In the genomic region with DNA sequence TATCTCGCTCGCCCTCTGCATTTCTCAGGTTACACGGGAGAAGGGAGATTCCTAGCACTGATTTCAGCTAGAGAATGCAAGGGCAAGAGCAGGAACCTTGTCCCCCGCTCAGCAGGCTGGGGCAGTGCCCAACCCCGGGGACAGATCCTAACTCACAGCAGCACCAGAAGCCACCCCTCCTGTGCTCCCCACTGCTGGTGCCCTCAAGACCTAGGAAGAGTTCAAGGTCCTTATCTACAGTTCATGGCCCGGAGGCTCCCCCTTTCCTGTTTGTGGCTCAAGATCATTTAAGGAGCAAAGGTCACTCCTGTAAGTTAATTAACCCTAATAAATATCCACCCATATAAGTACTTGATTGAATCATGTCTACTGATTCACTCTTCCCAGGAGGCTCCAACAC, we compare ENCODE assay signal across 15 mouse cellular contexts.
"Had no signal": no experiment of that assay in that cellular context is flagged by ENCODE, and none has a peak within 500 bp of the region (broad histone marks: within the 10 kb centered on the region; RNA-seq: fewer than 3 reads in every experiment).

No protein-coding gene starts in this region.

- H3K4me2 ChIP-seq: lung, embryonic 15.5 days; midbrain, embryonic 11.5 days; midbrain, embryonic 13.5 days; midbrain, embryonic 15.5 days; neural tube, embryonic 12.5 days had no signal

- H3K4me3 ChIP-seq: lung, embryonic 15.5 days; megakaryocyte, embryonic 14.5 days; midbrain, embryonic 13.5 days; midbrain, embryonic 15.5 days; neural tube, embryonic 12.5 days had no signal

- H3K9ac ChIP-seq: lung, embryonic 15.5 days; midbrain, embryonic 13.5 days; midbrain, embryonic 15.5 days; neural tube, embryonic 12.5 days had no signal

- ATAC-seq: lung, postnatal 0 days; midbrain, embryonic 13.5 days; midbrain, embryonic 15.5 days had no signal

- H3K27me3 ChIP-seq: lung, embryonic 15.5 days; megakaryocyte, embryonic 14.5 days; midbrain, embryonic 13.5 days; midbrain, embryonic 15.5 days; neural tube, embryonic 12.5 days had no signal

- DNase-seq: lung, adult 2 months; lung, postnatal 14 days; lung, postnatal 36 days; right cerebral cortex, postnatal 14 days; spleen, adult 18-20 months; thymus, adult 2 months; thymus, postnatal 25 days had no signal

- H3K36me3 ChIP-seq: lung, embryonic 15.5 days; midbrain, embryonic 13.5 days; midbrain, embryonic 15.5 days; neural tube, embryonic 12.5 days had no signal

- H3K4me1 ChIP-seq: megakaryocyte, embryonic 14.5 days; midbrain, embryonic 13.5 days; midbrain, embryonic 15.5 days; neural tube, embryonic 12.5 days had no signal

- H3K9me3 ChIP-seq: lung, embryonic 15.5 days; megakaryocyte, embryonic 14.5 days; midbrain, embryonic 13.5 days; midbrain, embryonic 15.5 days; neural tube, embryonic 12.5 days had no signal

- H3K27ac ChIP-seq: lung, embryonic 15.5 days; macrophage; midbrain, embryonic 13.5 days; midbrain, embryonic 15.5 days; neural tube, embryonic 12.5 days had no signal
